Mouse (Mus musculus): ENCODE data around the gene Gdf11.

DNA sequence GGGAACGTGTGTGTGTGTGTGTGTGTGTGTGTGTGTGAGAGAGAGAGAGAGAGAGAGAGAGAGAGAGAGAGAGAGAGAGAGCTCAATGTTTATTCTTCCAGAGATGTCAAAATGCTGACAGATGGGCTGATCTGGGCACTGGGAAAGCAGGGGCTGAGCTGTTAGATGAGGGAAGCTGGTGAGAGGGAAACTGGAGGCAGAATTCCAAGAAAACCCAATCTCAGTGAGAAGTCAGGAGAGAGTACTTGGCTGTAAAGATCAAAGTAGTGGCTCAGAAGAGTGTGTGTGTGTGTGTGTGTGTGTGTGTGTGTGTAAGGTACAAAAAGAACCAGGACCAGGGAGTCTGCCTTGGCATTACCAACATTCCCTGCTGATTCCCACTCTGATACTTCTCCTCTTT is 6.0 kb upstream of the Gdf11 start:
- TF ChIP-seq CTCF (IDR thresholded peaks at IDR 0.05; ENCODE audit: extremely low read depth, insufficient read length, insufficient replicate concordance, low read depth, low read length) (no peak), POLR2A (IDR thresholded peaks at IDR 0.05; ENCODE audit: low read depth, low read length) (no peak)
